Mouse (Mus musculus): Measurements from ENCODE around the gene Dpagt1. TPM values are rescaled to one million over a fixed set of nuclear protein-coding genes. Genes with fewer than 3 reads are reported as not detected.
A peak's percentile ranks its signal among the peaks of the same experiment; 100 is the strongest.

The Dpagt1 gene
- polyA plus RNA-seq, 1 experiment from 2014 or later: 60.6 TPM

GRCm38 (mm10) chr9:44311136-44312134, 14.4 kb upstream of the Dpagt1 start:
- H3K4me3 ChIP-seq (ENCODE audit: low read depth, low read length): no peak overlapping the region
- peak overlapping the region; percentile 19; the same call in 1 of the 2 replicates for H3K9ac ChIP-seq (replicated peaks; ENCODE audit: low read length)

GRCm38 (mm10) chr9:44313476-44314256, 12.2 kb upstream of the Dpagt1 start:
- Histone ChIP-seq H3K9me3 (replicated peaks; ENCODE audit: control insufficient read depth, low read length) (no peaks in the 10 kb centered on the region), H3K4me1 (ENCODE audit: control insufficient read depth, insufficient read depth, low read length) (peaks cover under 1% of the 10 kb centered on the region), H3K9ac (replicated peaks; ENCODE audit: low read length) (no peak overlapping the region), H3K4me3 (ENCODE audit: low read depth, low read length) (no peak overlapping the region), H3K36me3 (replicated peaks; ENCODE audit: control insufficient read depth, insufficient read depth, low read depth, low read length) (no peaks in the 10 kb centered on the region; the same call in none of the 2 replicates), H3K4me2 (ENCODE audit: low read depth, low read length) (no peak overlapping the region), H3K27me3 (ENCODE audit: control insufficient read depth, insufficient read depth, low read length) (no peaks in the 10 kb centered on the region), H3K27ac (replicated peaks; ENCODE audit: low read depth, low read length) (no peak overlapping the region)
- ATAC-seq (replicated peaks; ENCODE audit: insufficient number of reproducible peaks, low FRiP score, low TSS enrichment, low read depth): no peak
- WGBS: 81% methylated on average over 19 of the region's 19 CpGs
- DNase-seq (ENCODE audit: low spot score): no peak

More at GRCm38 (mm10) chr9:44311136-44312134, 14.4 kb upstream of the Dpagt1 start:
- 7% methylated on average over 27 of the region's 27 CpGs for WGBS
- no peak overlapping the region for H3K27ac ChIP-seq (replicated peaks; ENCODE audit: low read depth, low read length)
- H3K27me3 ChIP-seq (ENCODE audit: control insufficient read depth, insufficient read depth, low read length): no peaks in the 10 kb centered on the region
- ATAC-seq (replicated peaks; ENCODE audit: insufficient number of reproducible peaks, low FRiP score, low TSS enrichment, low read depth) (no peak), DNase-seq (ENCODE audit: low spot score) (peak; percentile 14)
- no peaks in the 10 kb centered on the region for H3K9me3 ChIP-seq (replicated peaks; ENCODE audit: control insufficient read depth, low read length)
- no peak overlapping the region for H3K4me2 ChIP-seq (ENCODE audit: low read depth, low read length)
- H3K4me1 ChIP-seq (ENCODE audit: control insufficient read depth, insufficient read depth, low read length): no peaks in the 10 kb centered on the region
- no peaks in the 10 kb centered on the region; the same call in none of the 2 replicates for H3K36me3 ChIP-seq (replicated peaks; ENCODE audit: control insufficient read depth, insufficient read depth, low read depth, low read length)

- Histone ChIP-seq H3K9me3 (replicated peaks; ENCODE audit: control insufficient read depth, low read length) (no peaks in the 10 kb centered on the region), H3K27me3 (ENCODE audit: control insufficient read depth, insufficient read depth, low read length) (no peaks in the 10 kb centered on the region), H3K9ac (replicated peaks; ENCODE audit: low read length) (no peak overlapping the region), H3K4me2 (ENCODE audit: low read depth, low read length) (no peak overlapping the region), H3K4me1 (ENCODE audit: control insufficient read depth, insufficient read depth, low read length) (peaks cover 4% of the 10 kb centered on the region), H3K27ac (replicated peaks; ENCODE audit: low read depth, low read length) (no peak overlapping the region), H3K4me3 (ENCODE audit: low read depth, low read length) (no peak overlapping the region), H3K36me3 (replicated peaks; ENCODE audit: control insufficient read depth, insufficient read depth, low read depth, low read length) (no peaks in the 10 kb centered on the region; the same call in none of the 2 replicates)
- 77% methylated on average over 4 of the region's 4 CpGs for WGBS
- ATAC-seq (replicated peaks; ENCODE audit: insufficient number of reproducible peaks, low FRiP score, low TSS enrichment, low read depth) (no peak), DNase-seq (ENCODE audit: low spot score) (no peak)
Observed at GRCm38 (mm10) chr9:44314257-44314547, 11.6 kb upstream of the Dpagt1 start.

GRCm38 (mm10) chr9:44314910-44315309, 10.9 kb upstream of the Dpagt1 start:
- H3K4me2 ChIP-seq (ENCODE audit: low read depth, low read length): no peak overlapping the region
- WGBS: 95% methylated on average over 18 of the region's 18 CpGs
- ATAC-seq (replicated peaks; ENCODE audit: insufficient number of reproducible peaks, low FRiP score, low TSS enrichment, low read depth): no peak
- H3K27ac ChIP-seq (replicated peaks; ENCODE audit: low read depth, low read length): no peak overlapping the region
- no peak overlapping the region for H3K4me3 ChIP-seq (ENCODE audit: low read depth, low read length)
- no peak overlapping the region for H3K9ac ChIP-seq (replicated peaks; ENCODE audit: low read length)
- DNase-seq (ENCODE audit: low spot score): no peak
- H3K9me3 ChIP-seq (replicated peaks; ENCODE audit: control insufficient read depth, low read length): no peaks in the 10 kb centered on the region
- H3K4me1 ChIP-seq (ENCODE audit: control insufficient read depth, insufficient read depth, low read length): peaks cover 4% of the 10 kb centered on the region
- H3K27me3 ChIP-seq (ENCODE audit: control insufficient read depth, insufficient read depth, low read length): no peaks in the 10 kb centered on the region
- no peaks in the 10 kb centered on the region; the same call in none of the 2 replicates for H3K36me3 ChIP-seq (replicated peaks; ENCODE audit: control insufficient read depth, insufficient read depth, low read depth, low read length)

- Histone ChIP-seq H3K4me3 (ENCODE audit: low read depth, low read length) (no peak overlapping the region), H3K4me2 (ENCODE audit: low read depth, low read length) (no peak overlapping the region), H3K9me3 (replicated peaks; ENCODE audit: control insufficient read depth, low read length) (no peaks in the 10 kb centered on the region), H3K9ac (replicated peaks; ENCODE audit: low read length) (no peak overlapping the region; the same call in 1 of the 2 replicates), H3K27me3 (ENCODE audit: control insufficient read depth, insufficient read depth, low read length) (no peaks in the 10 kb centered on the region), H3K4me1 (ENCODE audit: control insufficient read depth, insufficient read depth, low read length) (peaks cover 4% of the 10 kb centered on the region), H3K36me3 (replicated peaks; ENCODE audit: control insufficient read depth, insufficient read depth, low read depth, low read length) (no peaks in the 10 kb centered on the region; the same call in none of the 2 replicates), H3K27ac (replicated peaks; ENCODE audit: low read depth, low read length) (no peak overlapping the region)
- WGBS: 73% methylated on average over 4 of the region's 4 CpGs
- ATAC-seq (replicated peaks; ENCODE audit: insufficient number of reproducible peaks, low FRiP score, low TSS enrichment, low read depth) (no peak), DNase-seq (ENCODE audit: low spot score) (no peak)
Observed at GRCm38 (mm10) chr9:44317452-44317851, 8.4 kb upstream of the Dpagt1 start.

GRCm38 (mm10) chr9:44318076-44318825, 7.6 kb upstream of the Dpagt1 start:
- Histone ChIP-seq H3K4me3 (ENCODE audit: low read depth, low read length) (no peak overlapping the region; the same call in 1 of the 2 replicates), H3K4me2 (ENCODE audit: low read depth, low read length) (peak overlapping the region; percentile 94; the same call in 1 of the 2 replicates), H3K9me3 (replicated peaks; ENCODE audit: control insufficient read depth, low read length) (no peaks in the 10 kb centered on the region), H3K4me1 (ENCODE audit: control insufficient read depth, insufficient read depth, low read length) (peaks cover 4% of the 10 kb centered on the region), H3K36me3 (replicated peaks; ENCODE audit: control insufficient read depth, insufficient read depth, low read depth, low read length) (no peaks in the 10 kb centered on the region; the same call in none of the 2 replicates), H3K9ac (replicated peaks; ENCODE audit: low read length) (no peak overlapping the region; the same call in 1 of the 2 replicates), H3K27ac (replicated peaks; ENCODE audit: low read depth, low read length) (no peak overlapping the region), H3K27me3 (ENCODE audit: control insufficient read depth, insufficient read depth, low read length) (no peaks in the 10 kb centered on the region)
- 69% methylated on average over 5 of the region's 5 CpGs for WGBS
- DNase-seq (ENCODE audit: low spot score) (no peak), ATAC-seq (replicated peaks; ENCODE audit: insufficient number of reproducible peaks, low FRiP score, low TSS enrichment, low read depth) (no peak)

GRCm38 (mm10) chr9:44318826-44319095, 7.1 kb upstream of the Dpagt1 start:
- 30% methylated on average over 3 of the region's 3 CpGs for WGBS
- peaks cover 4% of the 10 kb centered on the region for H3K4me1 ChIP-seq (ENCODE audit: control insufficient read depth, insufficient read depth, low read length)
- H3K9ac ChIP-seq (replicated peaks; ENCODE audit: low read length): peak overlapping the region; percentile 77
- ATAC-seq (replicated peaks; ENCODE audit: insufficient number of reproducible peaks, low FRiP score, low TSS enrichment, low read depth) (no peak), DNase-seq (ENCODE audit: low spot score) (no peak)
- H3K4me3 ChIP-seq (ENCODE audit: low read depth, low read length): peak overlapping the region; percentile 78
- no peaks in the 10 kb centered on the region for H3K27me3 ChIP-seq (ENCODE audit: control insufficient read depth, insufficient read depth, low read length)
- H3K27ac ChIP-seq (replicated peaks; ENCODE audit: low read depth, low read length): no peak overlapping the region
- H3K36me3 ChIP-seq (replicated peaks; ENCODE audit: control insufficient read depth, insufficient read depth, low read depth, low read length): no peaks in the 10 kb centered on the region; the same call in none of the 2 replicates
- H3K9me3 ChIP-seq (replicated peaks; ENCODE audit: control insufficient read depth, low read length): no peaks in the 10 kb centered on the region
- peak overlapping the region; percentile 94 for H3K4me2 ChIP-seq (ENCODE audit: low read depth, low read length)

All from embryonic facial prominence, embryonic 11.5 days (tissue).